Mouse (Mus musculus) adrenal gland, postnatal 4 days (tissue): ENCODE results near the gene Dbndd2. TPM values are rescaled to one million over a fixed set of nuclear protein-coding genes. Genes with fewer than 3 reads are reported as not detected.
A peak's percentile ranks its signal among the peaks of the same experiment; 100 is the strongest.

Source experiments
- DNase-seq, 2 experiments: peaks; one replicate each; pipeline ENCODE4 v3.0.0; 2021 to 2022; ENCODE audit warnings: low spot score in 2 of 2, mixed read lengths in 2 of 2
- total RNA-seq, 2 experiments: library from RNA; stranded (reverse); gene quantifications; 2 replicates each; pipeline ENCODE4 v1.2.3; 2021

Dbndd2 gene
- total RNA-seq, 2 experiments from 2014 or later = 10.9 to 17.1 TPM

DNA sequence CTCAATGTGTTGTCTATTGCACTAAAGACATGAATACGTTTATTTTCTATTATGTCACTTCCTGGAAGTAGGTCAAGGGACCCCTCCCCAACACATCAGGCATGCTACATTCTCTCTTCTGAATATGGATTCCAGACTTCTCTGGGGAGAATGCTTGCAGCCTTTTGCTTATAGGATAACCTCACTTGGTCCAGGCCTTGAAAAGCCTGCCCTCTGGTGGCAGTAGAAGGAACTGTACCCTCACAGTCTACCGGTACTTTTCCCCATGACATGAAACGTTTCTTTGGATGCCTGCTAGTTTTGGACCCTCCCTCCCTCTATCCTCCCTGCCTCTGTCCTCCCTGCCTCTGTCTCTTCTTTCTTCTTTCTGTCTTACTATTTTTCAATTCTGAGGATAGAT is 45.3 kb downstream of the Dbndd2 start:
- peak in 1 of 2 experiments; percentile 35 for DNase-seq

DNA sequence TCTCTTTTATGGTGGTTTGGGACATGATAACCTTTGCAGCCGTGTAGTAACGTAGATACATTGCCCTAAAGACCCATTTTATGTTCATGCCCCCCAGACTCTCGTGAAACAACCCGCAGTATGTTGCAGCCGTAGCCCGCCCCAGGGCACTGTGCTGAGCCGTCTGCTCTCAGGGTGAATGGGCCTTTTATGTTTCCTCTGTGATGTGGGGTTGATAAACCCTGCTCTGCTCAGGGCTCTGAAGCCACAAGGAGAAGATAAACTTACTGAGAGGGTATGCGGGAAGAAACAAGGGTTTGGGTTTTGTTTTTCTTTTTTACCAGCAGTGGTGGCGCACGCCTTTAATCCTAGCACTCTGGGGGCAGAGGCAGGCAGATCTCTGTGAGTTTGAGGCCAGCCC is 48.4 kb downstream of the Dbndd2 start:
- DNase-seq = no peak

DNA sequence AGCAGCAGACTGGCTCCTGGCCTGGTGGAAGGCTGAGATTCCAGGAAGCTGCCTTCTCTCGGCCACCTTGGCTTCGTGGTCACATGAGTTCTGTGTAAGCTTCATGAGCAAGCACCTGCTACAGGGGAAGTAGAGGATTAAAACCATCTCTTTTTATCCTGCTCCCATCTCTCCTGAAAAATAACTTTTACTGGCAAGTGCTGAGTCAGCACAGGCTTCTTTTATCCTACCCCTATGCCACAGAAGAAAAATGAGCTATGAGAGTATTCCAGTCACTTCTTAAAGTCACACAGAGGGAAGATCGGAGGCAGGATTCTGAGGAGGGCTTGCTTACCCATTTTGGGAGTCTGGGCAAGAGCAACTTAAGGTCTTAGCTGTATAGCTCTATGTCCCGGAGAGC is 51.1 kb downstream of the Dbndd2 start:
- no peak for DNase-seq

DNA sequence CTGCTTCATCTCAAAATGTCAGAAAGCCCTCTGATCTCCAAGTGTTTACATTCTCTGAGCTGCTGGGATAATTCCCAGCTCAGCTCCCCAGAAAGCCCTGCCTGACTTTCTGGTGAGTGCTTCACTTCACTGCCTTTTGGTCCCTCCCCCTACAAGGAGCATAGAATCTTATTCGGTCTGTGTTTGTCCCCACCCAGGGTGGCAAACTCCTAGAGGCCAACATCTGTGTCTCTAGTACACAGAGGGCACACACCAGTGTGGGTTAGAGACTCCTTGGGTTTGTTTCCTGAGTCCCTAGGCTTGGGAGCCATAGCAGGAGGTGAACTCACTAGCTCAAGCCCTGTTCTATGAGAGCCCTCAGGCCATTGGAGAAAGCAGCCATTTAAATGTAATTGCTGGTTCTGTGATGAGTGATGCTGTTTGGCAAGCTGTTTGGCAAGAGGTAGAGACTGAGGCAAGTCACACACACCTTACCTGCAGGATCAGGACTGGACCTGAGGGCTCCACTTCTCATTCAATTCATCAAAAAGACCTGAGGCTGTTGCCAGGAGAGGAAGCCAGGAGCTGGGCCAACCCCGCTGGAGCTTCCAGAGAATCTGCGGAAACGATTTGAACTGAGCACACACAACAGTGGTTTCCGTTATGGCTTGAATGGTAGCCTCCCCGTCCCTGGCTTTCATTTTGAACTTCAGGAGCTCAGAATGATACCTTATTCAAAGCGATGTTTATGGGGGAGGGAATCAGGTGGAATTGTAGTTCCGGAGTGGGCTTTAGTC is 54.9 kb downstream of the Dbndd2 start:
- no peak for DNase-seq

DNA sequence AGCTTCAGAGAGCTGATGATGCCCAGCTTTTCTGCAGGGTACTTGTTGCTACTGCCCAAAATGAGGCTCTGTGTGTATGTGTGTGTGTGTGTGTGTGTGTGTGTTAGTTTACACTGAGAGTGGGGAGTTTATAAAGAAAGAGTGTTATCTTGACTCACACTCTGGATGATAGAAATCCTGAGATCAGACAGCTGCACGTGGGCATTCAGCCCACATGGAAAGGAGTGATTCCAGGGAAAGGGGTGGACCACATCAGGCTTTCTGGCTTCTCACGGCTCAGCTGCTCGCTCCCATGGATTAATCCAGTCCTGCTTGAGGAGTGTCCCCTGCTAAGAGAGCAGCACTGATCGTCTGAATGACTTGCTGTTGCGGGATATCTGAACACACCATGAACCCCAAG is 56.2 kb downstream of the Dbndd2 start:
- DNase-seq = no peak

DNA sequence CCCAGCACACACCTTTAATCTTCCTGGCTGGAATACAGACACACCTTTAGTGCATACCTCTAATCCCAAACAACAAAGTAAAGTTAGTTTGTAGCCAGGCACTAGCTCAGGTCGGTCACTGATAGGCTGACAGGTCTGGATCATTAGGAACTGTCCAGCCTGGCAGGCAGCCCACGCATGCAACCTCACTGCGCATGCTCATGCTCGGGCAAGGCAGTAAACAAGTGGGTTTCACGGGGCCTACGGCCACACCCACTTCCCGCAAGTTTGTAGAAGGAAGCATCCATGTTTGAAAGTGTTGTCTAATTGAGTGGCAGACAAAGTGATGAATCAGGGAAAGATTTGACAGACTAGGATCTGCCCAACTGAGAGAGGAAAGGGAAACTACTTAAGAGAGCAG is 56.7 kb downstream of the Dbndd2 start:
- DNase-seq = no peak

Other genes starting within 250 kb of the Dbndd2 start
- gene Svs2, start 247.6 kb upstream of the Dbndd2 start, total RNA-seq = not detected
- not detected for gene Svs3b, start 229.5 kb upstream of the Dbndd2 start, total RNA-seq
- not detected for gene Svs4, start 207.6 kb upstream of the Dbndd2 start, total RNA-seq
- not detected for gene Svs3a, start 196.8 kb upstream of the Dbndd2 start, total RNA-seq
- not detected for gene Svs6, start 169.4 kb upstream of the Dbndd2 start, total RNA-seq
- under 1 TPM in 1 of 2 experiments, not detected in 1; 0.71 TPM for gene Svs5, start 153.4 kb upstream of the Dbndd2 start, total RNA-seq
- gene Slpi, start 97.0 kb upstream of the Dbndd2 start, total RNA-seq = 1 to 10 TPM; 7.8 to 9.0 TPM
- 10 to 100 TPM in 1 of 2 experiments, under 1 TPM in 1; 0.14 to 14.6 TPM for gene Rbpjl, start 83.0 kb upstream of the Dbndd2 start, total RNA-seq
- 1 to 10 TPM; 4.7 to 4.9 TPM for gene Matn4, start 80.9 kb upstream of the Dbndd2 start, total RNA-seq
- 10 to 100 TPM; 75.2 to 93.9 TPM for gene Sdc4, start 42.2 kb upstream of the Dbndd2 start, total RNA-seq
- 10 to 100 TPM; 34.7 to 35.0 TPM for gene Sys1, start 29.1 kb upstream of the Dbndd2 start, total RNA-seq
- 1 to 10 TPM in 1 of 2 experiments, under 1 TPM in 1; 0.48 to 3.0 TPM for gene Gm20458, start 25.1 kb upstream of the Dbndd2 start, total RNA-seq
- gene Trp53tg5, start 12.4 kb upstream of the Dbndd2 start, total RNA-seq = not detected
- gene Pigt, start 11.4 kb downstream of the Dbndd2 start, total RNA-seq = 100 to 1,000 TPM; 133 to 134 TPM
- 10 to 100 TPM in 1 of 2 experiments, 1 to 10 TPM in 1; 1.9 to 49.1 TPM for gene Wfdc2, start 76.3 kb downstream of the Dbndd2 start, total RNA-seq
- not detected for gene Spint3, start 87.4 kb downstream of the Dbndd2 start, total RNA-seq
- gene Wfdc6a, start 99.3 kb downstream of the Dbndd2 start, total RNA-seq = 1 to 10 TPM in 1 of 2 experiments, under 1 TPM in 1; 0.48 to 1.2 TPM
- gene Eppin, start 107.5 kb downstream of the Dbndd2 start, total RNA-seq = not detected
- not detected for gene Wfdc6b, start 127.4 kb downstream of the Dbndd2 start, total RNA-seq
- under 1 TPM; 0.20 to 0.39 TPM for gene Wfdc8, start 127.5 kb downstream of the Dbndd2 start, total RNA-seq
- not detected for gene Wfdc16, start 152.7 kb downstream of the Dbndd2 start, total RNA-seq
- under 1 TPM in 1 of 2 experiments, not detected in 1; 0.76 TPM for gene Wfdc10, start 169.9 kb downstream of the Dbndd2 start, total RNA-seq
- gene Wfdc9, start 170.5 kb downstream of the Dbndd2 start, total RNA-seq = not detected
- gene Wfdc11, start 188.0 kb downstream of the Dbndd2 start, total RNA-seq = not detected
- gene Wfdc13, start 199.0 kb downstream of the Dbndd2 start, total RNA-seq = not detected
- gene Spint4, start 212.4 kb downstream of the Dbndd2 start, total RNA-seq = not detected
- gene Spint5, start 229.2 kb downstream of the Dbndd2 start, total RNA-seq = not detected